Mouse (Mus musculus) lung, adult 2 months (tissue): ENCODE measurements around the gene Sema4g. TPM values are rescaled to one million over a fixed set of nuclear protein-coding genes. Genes with fewer than 3 reads are reported as not detected.
A peak's percentile ranks its signal among the peaks of the same experiment; 100 is the strongest.
"Not testable (repeated sequence)": the region's sequence is repeated elsewhere in the genome, so short reads cannot be mapped to it uniquely, and the experiment has no call there.

Source experiments
- DNase-seq: peaks from one replicate; pipeline ENCODE4 v3.0.0; 2022
- H3K4me1 ChIP-seq: fragments of 200-500 bp; 2 replicates; pipeline ENCODE4 v1.6.1; 2011; ENCODE audit warnings: low read length; ENCODE audit not compliant: control insufficient read depth, insufficient read depth
- H3K4me3 ChIP-seq: fragments of 200-500 bp; replicated peaks from 2 replicates; pipeline ENCODE3; 2011; ENCODE audit warnings: low read depth, mild to moderate bottlenecking, control low read depth, low read length; ENCODE audit errors: extremely low read depth
- CTCF ChIP-seq: fragments of 200-500 bp; IDR thresholded peaks from 2 replicates; pipeline ENCODE4 v1.5.1; 2011; ENCODE audit warnings: mild to moderate bottlenecking, low read length, control low read depth; ENCODE audit not compliant: insufficient read depth
- POLR2A ChIP-seq: fragments of 200-500 bp; IDR thresholded peaks from 2 replicates; pipeline ENCODE4 v1.6.1; 2011; ENCODE audit warnings: low read depth, mild to moderate bottlenecking, control low read depth, low read length, borderline replicate concordance; ENCODE audit errors: extremely low read depth
- WGBS: fragments of 180-500 bp; shearing (Covaris S2); methylation state at CpG from one replicate; pipeline ENCODE4 v1.1.7; 2018; 5-methylcytosine and 5-hydroxymethylcytosine counted together
- polyA plus RNA-seq: library from polyadenylated mRNA; depleted of rRNA; stranded (reverse); fragments of >200 nt; gene quantifications from 2 replicates; pipeline ENCODE4 v1.2.3, GENCODE M21; 2012

Gene Sema4g
- polyA plus RNA-seq, 1 experiment = 10.6 TPM

- TF ChIP-seq CTCF = peak; percentile 64
- TF ChIP-seq POLR2A = no peak
- Histone ChIP-seq H3K4me3 (peak overlapping the region; percentile 7), H3K4me1 (peaks cover 10% of the 10 kb centered on the region)
- WGBS = 37% methylated on average over 20 of the region's 20 CpGs
- peak; percentile 64 for DNase-seq
Measured at GRCm38 (mm10) chr19:45030746-45031693, 42.1 kb downstream of the Sema4g start.

GRCm38 (mm10) chr19:45031780-45032179 is 42.9 kb downstream of the Sema4g start:
- Histone ChIP-seq H3K4me3 (no peak overlapping the region), H3K4me1 (peaks cover 10% of the 10 kb centered on the region)
- peak; percentile 67 for DNase-seq
- WGBS = 12% methylated on average over 4 of the region's 4 CpGs
- TF ChIP-seq POLR2A (no peak), CTCF (peak; percentile 97)

- peaks cover 10% of the 10 kb centered on the region for H3K4me1 ChIP-seq
- no peak for DNase-seq
- TF ChIP-seq CTCF = 0 out of 2 replicates have a peak, but pooled peaks have one; percentile 10
- TF ChIP-seq POLR2A = no peak
- H3K4me3 ChIP-seq = no peak overlapping the region
- WGBS = 49% methylated on average over 17 of the region's 17 CpGs
Measured at GRCm38 (mm10) chr19:45032570-45033332, 43.9 kb downstream of the Sema4g start.

- Histone ChIP-seq H3K4me1 (no peaks in the 10 kb centered on the region), H3K4me3 (no peak overlapping the region)
- WGBS = 42% methylated on average over 16 of the region's 16 CpGs
- TF ChIP-seq CTCF = peak; percentile 53
- no peak for TF ChIP-seq POLR2A
- peak; percentile 73 for DNase-seq
Measured at GRCm38 (mm10) chr19:45036867-45037266, 48.0 kb downstream of the Sema4g start.

GRCm38 (mm10) chr19:45038198-45038597 is 49.3 kb downstream of the Sema4g start:
- WGBS = 84% methylated on average over 7 of the region's 7 CpGs
- H3K4me3 ChIP-seq, DNase-seq, H3K4me1 ChIP-seq: not testable (repeated sequence)

GRCm38 (mm10) chr19:45040214-45040613 is 51.3 kb downstream of the Sema4g start:
- Histone ChIP-seq H3K4me3 (no peak overlapping the region), H3K4me1 (no peaks in the 10 kb centered on the region)
- 48% methylated on average over 13 of the region's 13 CpGs for WGBS
- no peak for DNase-seq
- TF ChIP-seq CTCF (no peak), POLR2A (no peak)

GRCm38 (mm10) chr19:45044389-45044927 is 55.6 kb downstream of the Sema4g start:
- Histone ChIP-seq H3K4me3 (no peak overlapping the region), H3K4me1 (peaks cover 6% of the 10 kb centered on the region; the same call in 1 of the 2 replicates)
- WGBS = 69% methylated on average over 11 of the region's 11 CpGs
- TF ChIP-seq POLR2A (no peak), CTCF (no peak)
- DNase-seq = no peak

- TF ChIP-seq POLR2A (no peak), CTCF (no peak)
- Histone ChIP-seq H3K4me3 (no peak overlapping the region), H3K4me1 (peaks cover 6% of the 10 kb centered on the region; the same call in 1 of the 2 replicates)
- no peak for DNase-seq
- 57% methylated on average over 15 of the region's 15 CpGs for WGBS
Measured at GRCm38 (mm10) chr19:45045236-45045635, 56.3 kb downstream of the Sema4g start.

GRCm38 (mm10) chr19:45045651-45046050 is 56.8 kb downstream of the Sema4g start, which contains the start of gene Pdzd7:
Gene Pdzd7 (minus strand): TSS chr19:45045717.
- Histone ChIP-seq H3K4me3 (peak within 1 kb of the TSS; percentile 91), H3K4me1 (peaks cover 6% of the 10 kb centered on the region; the same call in 1 of the 2 replicates)
- TF ChIP-seq CTCF (no peak), POLR2A (no peak)
- 75% methylated on average over 5 of the region's 5 CpGs for WGBS
- DNase-seq = no peak

- Histone ChIP-seq H3K4me1 (peaks cover 6% of the 10 kb centered on the region; the same call in 1 of the 2 replicates), H3K4me3 (peak overlapping the region; percentile 91)
- 2% methylated on average over 34 of the region's 34 CpGs for WGBS
- TF ChIP-seq POLR2A (no peak), CTCF (no peak)
- peak; percentile 86 for DNase-seq
Measured at GRCm38 (mm10) chr19:45046523-45047321, 57.8 kb downstream of the Sema4g start.
